Mouse (Mus musculus) olfactory bulb, adult 2 months (tissue): ENCODE results near the gene A4gnt.

Source experiments
- CTCF ChIP-seq: fragments of 200-500 bp; IDR thresholded peaks from 2 replicates; pipeline ENCODE4 v1.5.1; 2012; ENCODE audit warnings: low read depth, mild to moderate bottlenecking, low read length, moderate library complexity; ENCODE audit not compliant: insufficient read depth
- POLR2A ChIP-seq: fragments of 200-500 bp; IDR thresholded peaks from 2 replicates; pipeline ENCODE4 v1.6.1; 2012; ENCODE audit warnings: mild to moderate bottlenecking, low read depth, low read length, moderate library complexity; ENCODE audit not compliant: insufficient read depth

DNA sequence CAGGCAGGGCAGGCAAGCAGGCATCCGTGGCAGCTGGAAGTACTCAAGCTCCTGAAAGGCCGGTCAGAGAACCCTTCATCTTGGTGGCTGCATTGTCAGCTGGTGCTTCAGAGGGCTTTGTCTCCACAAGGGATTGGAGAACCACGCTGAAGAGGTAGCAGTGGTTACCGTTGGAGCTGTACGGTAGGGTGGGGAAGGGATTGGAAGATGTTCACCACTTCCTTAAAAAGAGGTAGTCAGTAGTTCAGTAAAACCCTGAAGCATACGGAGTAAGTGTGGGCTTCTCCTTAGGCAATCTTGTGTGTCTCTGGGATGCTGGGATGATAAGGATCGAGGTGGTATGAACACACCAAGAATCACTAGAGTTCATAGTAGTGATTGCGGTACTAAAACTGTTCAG lies 21.2 kb upstream of the A4gnt start:
- no peak for TF ChIP-seq CTCF
- no peak for TF ChIP-seq POLR2A
